Mouse (Mus musculus) cerebellum, adult 2 months (tissue): ENCODE measurements around the gene Slc30a5.

ENCODE experiments used
- CTCF ChIP-seq: fragments of 200-500 bp; IDR thresholded peaks from 2 replicates; pipeline ENCODE4 v1.5.1; 2011; ENCODE audit warnings: low read depth, mild to moderate bottlenecking, control low read depth, low read length, moderate library complexity, borderline replicate concordance; ENCODE audit not compliant: insufficient read depth
- POLR2A ChIP-seq: fragments of 200-500 bp; IDR thresholded peaks from 2 replicates; pipeline ENCODE4 v1.6.1; 2011; ENCODE audit warnings: low read length, control low read depth, borderline replicate concordance; ENCODE audit not compliant: insufficient read depth

GRCm38 (mm10) chr13:100875103-100875502 lies 41.9 kb upstream of the Slc30a5 start:
- TF ChIP-seq CTCF (no peak), POLR2A (no peak)
